Mouse (Mus musculus): ENCODE results near the gene Gm11444.

Gene Gm11444

DNA sequence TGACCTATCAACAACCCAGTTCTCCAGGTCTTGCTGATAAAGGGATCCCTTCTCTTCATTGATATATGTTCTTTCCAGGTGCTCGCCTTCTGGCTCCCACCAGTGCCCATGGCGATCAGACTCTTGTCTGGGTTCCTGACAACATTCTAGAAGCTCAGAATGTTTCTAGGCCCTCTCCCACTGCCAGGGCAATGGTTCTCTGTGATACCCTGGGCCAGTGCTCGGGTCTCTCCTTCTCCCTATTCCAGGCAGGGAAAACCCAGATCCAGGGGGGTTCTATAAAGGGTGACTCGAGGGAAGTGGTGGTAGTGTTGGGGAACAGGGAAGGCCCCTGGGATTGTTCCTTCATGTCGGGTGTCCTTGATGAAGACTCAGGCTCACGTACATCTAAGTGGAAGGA, at the start of gene Gm11444:
Gm11444 (minus strand) TSS at position 101 of the 400 bp plus-strand sequence.
- DNase-seq (ENCODE audit: low read depth, low spot score), result no peak
- H3K27me3 ChIP-seq (ENCODE audit: control insufficient read depth, insufficient read depth, low read length, poor library complexity, severe bottlenecking), result no peaks in the 10 kb centered on the region
- no peaks in the 10 kb centered on the region for H3K36me3 ChIP-seq (ENCODE audit: control insufficient read depth, insufficient read depth, low read length, poor library complexity, severe bottlenecking)

- Histone ChIP-seq H3K36me3 (ENCODE audit: control insufficient read depth, insufficient read depth, low read length, poor library complexity, severe bottlenecking) (no peaks in the 10 kb centered on the region), H3K27me3 (ENCODE audit: control insufficient read depth, insufficient read depth, low read length, poor library complexity, severe bottlenecking) (no peaks in the 10 kb centered on the region)
- no peak for DNase-seq (ENCODE audit: low read depth, low spot score)
Observed at GRCm38 (mm10) chr11:85896335-85896985, 46.3 kb upstream of the Gm11444 start.

DNA sequence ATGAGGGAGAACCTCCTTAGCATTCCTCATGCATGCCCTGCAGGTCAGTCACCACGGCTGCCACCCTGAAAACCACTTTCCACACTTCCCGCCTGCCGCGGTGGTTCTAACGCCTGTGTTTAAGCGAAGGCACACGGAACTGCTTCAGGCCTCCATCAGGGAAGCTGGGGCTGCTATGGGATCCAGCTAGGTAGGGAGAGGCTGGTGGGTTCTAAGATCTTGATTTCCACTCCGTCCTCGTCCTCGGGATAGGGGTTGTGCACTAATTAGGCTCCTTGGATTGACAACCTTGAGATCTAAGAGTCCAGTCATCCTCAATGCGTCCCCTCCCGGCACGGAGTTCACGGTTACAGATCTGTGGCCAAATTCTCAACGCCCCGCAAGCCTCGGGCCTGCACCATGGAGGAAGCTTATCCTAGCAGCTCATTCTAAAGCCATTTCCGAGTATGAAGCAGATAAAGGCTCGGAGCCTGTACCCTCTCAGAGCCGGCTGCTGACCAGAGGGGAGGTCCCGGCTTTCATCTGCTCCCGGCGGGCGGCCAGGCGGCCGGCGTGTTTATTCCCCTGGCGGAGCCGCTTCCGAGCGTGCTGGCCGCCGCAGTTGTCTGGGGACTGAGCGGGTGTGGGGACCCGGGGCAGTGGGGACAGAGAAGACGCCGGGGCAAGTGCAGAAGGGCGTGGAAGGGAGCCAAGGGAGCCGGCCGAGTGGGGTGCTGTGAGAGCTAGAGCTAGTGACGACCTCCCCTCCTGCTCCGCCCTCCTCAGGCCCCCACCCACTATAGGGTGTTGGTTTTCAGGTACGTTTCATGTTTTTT, 44.8 kb upstream of the Gm11444 start:
- peaks cover 7% of the 10 kb centered on the region; the same call in 1 of the 2 replicates for H3K27me3 ChIP-seq (ENCODE audit: control insufficient read depth, insufficient read depth, low read length, poor library complexity, severe bottlenecking)
- no peak for DNase-seq (ENCODE audit: low read depth, low spot score)
- H3K36me3 ChIP-seq (ENCODE audit: control insufficient read depth, insufficient read depth, low read length, poor library complexity, severe bottlenecking), result no peaks in the 10 kb centered on the region

GRCm38 (mm10) chr11:85894136-85894530, 44.0 kb upstream of the Gm11444 start:
- DNase-seq (ENCODE audit: low read depth, low spot score), result no peak
- no peaks in the 10 kb centered on the region for H3K36me3 ChIP-seq (ENCODE audit: control insufficient read depth, insufficient read depth, low read length, poor library complexity, severe bottlenecking)
- H3K27me3 ChIP-seq (ENCODE audit: control insufficient read depth, insufficient read depth, low read length, poor library complexity, severe bottlenecking), result peaks cover 7% of the 10 kb centered on the region; the same call in 1 of the 2 replicates

- Histone ChIP-seq H3K27me3 (ENCODE audit: control insufficient read depth, insufficient read depth, low read length, poor library complexity, severe bottlenecking) (peaks cover 7% of the 10 kb centered on the region; the same call in 1 of the 2 replicates), H3K36me3 (ENCODE audit: control insufficient read depth, insufficient read depth, low read length, poor library complexity, severe bottlenecking) (no peaks in the 10 kb centered on the region)
- peak; percentile 30 for DNase-seq (ENCODE audit: low read depth, low spot score)
Observed at GRCm38 (mm10) chr11:85893400-85894135, 43.4 kb upstream of the Gm11444 start.

GRCm38 (mm10) chr11:85892771-85893170, 42.6 kb upstream of the Gm11444 start:
- H3K36me3 ChIP-seq (ENCODE audit: control insufficient read depth, insufficient read depth, low read length, poor library complexity, severe bottlenecking), result no peaks in the 10 kb centered on the region
- DNase-seq (ENCODE audit: low read depth, low spot score), result no peak
- peaks cover 7% of the 10 kb centered on the region; the same call in 1 of the 2 replicates for H3K27me3 ChIP-seq (ENCODE audit: control insufficient read depth, insufficient read depth, low read length, poor library complexity, severe bottlenecking)

DNA sequence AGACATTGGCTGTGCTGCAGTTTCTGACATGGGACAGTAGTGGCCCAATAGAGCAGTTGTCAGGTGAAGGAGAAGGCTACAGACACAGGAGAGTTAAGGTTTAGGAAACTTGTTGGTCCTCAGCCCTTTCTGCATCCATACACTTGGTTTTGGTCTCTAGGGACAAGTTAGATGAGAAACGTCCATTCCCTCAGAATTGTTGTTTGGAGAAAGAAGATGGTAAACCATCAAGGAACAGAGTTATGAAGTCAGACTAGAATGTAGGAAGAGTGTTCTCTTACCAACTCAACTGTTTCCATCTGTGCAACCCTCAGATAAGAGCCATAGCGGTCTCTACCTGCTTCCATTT, 41.5 kb upstream of the Gm11444 start:
- DNase-seq (ENCODE audit: low read depth, low spot score), result no peak
- Histone ChIP-seq H3K27me3 (ENCODE audit: control insufficient read depth, insufficient read depth, low read length, poor library complexity, severe bottlenecking) (peaks cover 7% of the 10 kb centered on the region; the same call in 1 of the 2 replicates), H3K36me3 (ENCODE audit: control insufficient read depth, insufficient read depth, low read length, poor library complexity, severe bottlenecking) (no peaks in the 10 kb centered on the region)

GRCm38 (mm10) chr11:85891010-85891691, 41.0 kb upstream of the Gm11444 start:
- Histone ChIP-seq H3K36me3 (ENCODE audit: control insufficient read depth, insufficient read depth, low read length, poor library complexity, severe bottlenecking) (no peaks in the 10 kb centered on the region), H3K27me3 (ENCODE audit: control insufficient read depth, insufficient read depth, low read length, poor library complexity, severe bottlenecking) (peaks cover 7% of the 10 kb centered on the region; the same call in 1 of the 2 replicates)
- no peak for DNase-seq (ENCODE audit: low read depth, low spot score)

DNA sequence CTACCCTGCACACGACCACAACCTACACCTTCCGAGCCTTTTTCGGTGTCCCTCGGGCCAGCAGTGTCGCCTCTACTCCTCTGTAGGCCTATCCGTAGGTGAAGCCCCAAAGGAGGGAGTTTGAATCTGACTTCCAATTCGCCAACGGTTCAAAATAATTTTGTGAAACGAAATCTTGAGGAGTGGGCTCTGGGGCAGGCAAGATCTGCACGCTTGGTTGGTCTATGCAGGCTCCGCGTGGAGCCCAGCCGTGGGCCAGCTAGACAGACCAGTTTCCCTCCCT, 40.4 kb upstream of the Gm11444 start:
- Histone ChIP-seq H3K27me3 (ENCODE audit: control insufficient read depth, insufficient read depth, low read length, poor library complexity, severe bottlenecking) (peaks cover 7% of the 10 kb centered on the region; the same call in 1 of the 2 replicates), H3K36me3 (ENCODE audit: control insufficient read depth, insufficient read depth, low read length, poor library complexity, severe bottlenecking) (no peaks in the 10 kb centered on the region)
- DNase-seq (ENCODE audit: low read depth, low spot score), result no peak

DNA sequence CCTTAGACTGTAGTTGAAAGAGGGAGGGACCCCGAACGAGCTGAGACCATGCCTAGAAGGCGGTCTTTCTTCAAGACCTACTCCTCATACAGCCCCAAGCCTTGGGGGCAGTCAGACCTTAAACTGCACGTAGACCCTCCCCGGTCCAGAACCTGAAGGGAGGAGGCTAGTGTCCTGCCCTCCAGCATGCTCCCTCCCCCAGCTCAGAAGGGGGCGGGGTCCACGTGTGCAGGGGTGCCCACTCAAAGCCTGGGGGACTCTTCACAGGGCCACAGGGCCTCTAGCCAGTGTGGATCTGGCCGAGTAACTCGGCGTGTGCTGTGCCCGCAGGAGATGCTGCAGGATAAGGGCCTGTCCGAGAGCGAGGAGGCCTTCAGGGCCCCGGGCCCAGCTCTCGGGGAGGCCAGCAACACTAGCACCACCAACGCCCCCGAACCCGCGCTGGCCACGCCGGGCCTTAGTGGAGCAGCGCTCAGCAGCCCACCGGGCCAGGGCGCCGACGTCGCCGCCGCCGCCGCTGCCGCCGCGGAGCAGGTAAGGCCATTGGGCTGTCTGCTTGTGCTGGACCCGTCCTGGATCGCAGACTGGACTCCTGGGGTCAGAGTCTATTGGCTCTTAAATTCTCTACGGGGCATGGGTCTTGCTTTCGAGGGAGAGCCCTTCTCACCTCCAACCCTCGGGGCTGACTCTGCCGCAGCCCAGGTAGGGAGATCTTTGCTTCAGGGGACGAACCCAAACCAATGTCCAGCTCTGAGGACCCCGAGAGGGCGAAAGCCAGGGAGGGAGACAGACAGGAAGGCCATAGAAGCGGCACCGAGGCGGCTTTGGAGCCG, 39.8 kb upstream of the Gm11444 start:
- no peak for DNase-seq (ENCODE audit: low read depth, low spot score)
- H3K36me3 ChIP-seq (ENCODE audit: control insufficient read depth, insufficient read depth, low read length, poor library complexity, severe bottlenecking), result no peaks in the 10 kb centered on the region
- H3K27me3 ChIP-seq (ENCODE audit: control insufficient read depth, insufficient read depth, low read length, poor library complexity, severe bottlenecking), result peaks cover 7% of the 10 kb centered on the region; the same call in 1 of the 2 replicates

- DNase-seq (ENCODE audit: low read depth, low spot score), result no peak
- Histone ChIP-seq H3K27me3 (ENCODE audit: control insufficient read depth, insufficient read depth, low read length, poor library complexity, severe bottlenecking) (peaks cover 7% of the 10 kb centered on the region; the same call in 1 of the 2 replicates), H3K36me3 (ENCODE audit: control insufficient read depth, insufficient read depth, low read length, poor library complexity, severe bottlenecking) (no peaks in the 10 kb centered on the region)
Observed at GRCm38 (mm10) chr11:85889056-85889729, 39.1 kb upstream of the Gm11444 start.

GRCm38 (mm10) chr11:85888451-85888961, 38.4 kb upstream of the Gm11444 start:
- Histone ChIP-seq H3K27me3 (ENCODE audit: control insufficient read depth, insufficient read depth, low read length, poor library complexity, severe bottlenecking) (peaks cover 7% of the 10 kb centered on the region; the same call in 1 of the 2 replicates), H3K36me3 (ENCODE audit: control insufficient read depth, insufficient read depth, low read length, poor library complexity, severe bottlenecking) (no peaks in the 10 kb centered on the region)
- DNase-seq (ENCODE audit: low read depth, low spot score), result no peak

GRCm38 (mm10) chr11:85887801-85888450, 37.8 kb upstream of the Gm11444 start:
- Histone ChIP-seq H3K36me3 (ENCODE audit: control insufficient read depth, insufficient read depth, low read length, poor library complexity, severe bottlenecking) (no peaks in the 10 kb centered on the region), H3K27me3 (ENCODE audit: control insufficient read depth, insufficient read depth, low read length, poor library complexity, severe bottlenecking) (peaks cover 7% of the 10 kb centered on the region; the same call in 1 of the 2 replicates)
- DNase-seq (ENCODE audit: low read depth, low spot score), result no peak

All from splenic B cell, adult 2 months (primary cell).